Mouse (Mus musculus) myocyte (in vitro differentiated cells): ENCODE data around the gene Tor2a.

ENCODE experiments used
- CEBPB ChIP-seq: IDR thresholded peaks from 2 replicates; pipeline ENCODE4 v1.6.1; 2011; ENCODE audit warnings: mild to moderate bottlenecking, moderate library complexity; ENCODE audit not compliant: poor library complexity, insufficient read depth, severe bottlenecking
- MAX ChIP-seq: IDR thresholded peaks from one replicate; pipeline ENCODE4 v1.6.1; 2011; ENCODE audit warnings: low read depth, mild to moderate bottlenecking, control low read depth
- POLR2A ChIP-seq: IDR thresholded peaks from one replicate; pipeline ENCODE4 v1.6.1; 2011; ENCODE audit warnings: low read depth, mild to moderate bottlenecking, control low read depth, moderate library complexity; ENCODE audit not compliant: insufficient read length
- POLR2AphosphoS2 ChIP-seq: IDR thresholded peaks from one replicate; pipeline ENCODE4 v1.6.1; 2011; ENCODE audit warnings: low read depth, control low read depth; ENCODE audit not compliant: insufficient read length
- USF1 ChIP-seq: IDR thresholded peaks from one replicate; pipeline ENCODE4 v1.6.1; 2011; ENCODE audit warnings: low read depth, mild to moderate bottlenecking, control low read depth, moderate library complexity

DNA sequence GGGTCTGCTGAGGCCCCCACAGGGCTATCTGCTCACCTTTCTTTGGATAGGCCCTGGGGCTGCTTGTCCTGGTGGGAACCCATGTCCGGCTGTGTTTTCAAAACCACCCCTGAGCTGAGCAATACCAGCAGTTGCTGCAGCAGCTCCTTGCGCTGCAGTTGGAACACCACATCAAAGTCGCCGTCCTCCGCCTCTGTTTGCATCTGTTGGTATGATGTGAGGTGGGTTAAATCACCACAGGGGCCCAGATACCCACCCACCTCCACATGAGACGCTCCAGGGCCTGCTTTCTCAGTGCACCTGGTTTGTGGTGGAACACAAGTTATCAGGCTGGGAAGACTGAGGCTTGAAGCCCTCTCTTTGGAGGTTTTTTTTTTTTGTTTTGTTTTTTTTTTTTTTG is 21.0 kb downstream of the Tor2a start:
- TF ChIP-seq POLR2AphosphoS2 (no peak), POLR2A (no peak), MAX (no peak), USF1 (no peak), CEBPB (no peak)
